Mouse (Mus musculus) stomach, embryonic 14.5 days (tissue): ENCODE results near the gene Ptrhd1. TPM values are rescaled to one million over a fixed set of nuclear protein-coding genes. Genes with fewer than 3 reads are reported as not detected.
A peak's percentile ranks its signal among the peaks of the same experiment; 100 is the strongest.

ENCODE experiments used
- ATAC-seq: fragments of 200-750 bp; cut with Nextera tagmentation; 2 replicates; pipeline ENCODE4 v1.8.0; 2017; ENCODE audit warnings: low read depth, moderate TSS enrichment; ENCODE audit not compliant: insufficient number of reproducible peaks, insufficient read depth, low FRiP score
- H3K27ac ChIP-seq: fragments of 300-500 bp; sonication (generic); 2 replicates; pipeline ENCODE4 v1.5.1; 2014; ENCODE audit warnings: mild to moderate bottlenecking, low read length, moderate library complexity, mixed read lengths
- H3K27me3 ChIP-seq: fragments of 300-500 bp; sonication (generic); 2 replicates; pipeline ENCODE4 v1.6.1; 2014; ENCODE audit warnings: low read length, control low read depth, mixed read lengths; ENCODE audit not compliant: control insufficient read depth, insufficient read depth
- H3K36me3 ChIP-seq: fragments of 300-500 bp; sonication (generic); 2 replicates; pipeline ENCODE4 v1.6.1; 2014; ENCODE audit warnings: mild to moderate bottlenecking, control low read depth, low read length, moderate library complexity, mixed read lengths; ENCODE audit not compliant: control insufficient read depth, insufficient read depth
- H3K4me1 ChIP-seq: fragments of 300-500 bp; sonication (generic); 2 replicates; pipeline ENCODE4 v1.6.1; 2014; ENCODE audit warnings: low read length, control low read depth, mixed read lengths; ENCODE audit not compliant: control insufficient read depth, insufficient read depth
- H3K4me2 ChIP-seq: fragments of 300-500 bp; sonication (generic); replicated peaks from 2 replicates; pipeline ENCODE4 v1.6.1; 2014; ENCODE audit warnings: low read depth, low read length, control low read depth
- H3K4me3 ChIP-seq: fragments of 300-500 bp; sonication (generic); 2 replicates; pipeline ENCODE4 v1.5.1; 2014; ENCODE audit warnings: low read depth, low read length, control low read depth
- H3K9ac ChIP-seq: fragments of 300-500 bp; sonication (generic); replicated peaks from 2 replicates; pipeline ENCODE4 v1.6.1; 2014; ENCODE audit warnings: low read depth, mild to moderate bottlenecking, control low read depth, low read length, moderate library complexity, mixed read lengths
- H3K9me3 ChIP-seq: fragments of 300-500 bp; sonication (generic); 2 replicates; pipeline ENCODE4 v1.6.1; 2016; ENCODE audit warnings: low read depth, low read length, control low read depth; ENCODE audit not compliant: control insufficient read depth
- WGBS: fragments of 180-500 bp; shearing (Covaris S2); extraction: QIAGEN DNeasy Blood & Tissue Kit; methylation state at CpG from one replicate; pipeline ENCODE4 v1.1.7; 2014; 5-methylcytosine and 5-hydroxymethylcytosine counted together
- polyA plus RNA-seq: library from polyadenylated mRNA; unstranded; fragments of >200 nt; fragmentation: Nextera tagmentation; extraction: Ambion mirVana; gene quantifications from 2 replicates; pipeline ENCODE4 v1.2.1, GENCODE M21; 2014

Ptrhd1 gene
- polyA plus RNA-seq, 1 experiment from 2014 or later: 5.7 TPM

GRCm38 (mm10) chr12:4198702-4199101 is 35.1 kb upstream of the Ptrhd1 start:
- H3K27ac ChIP-seq: no peak overlapping the region

GRCm38 (mm10) chr12:4199271-4199670 is 34.6 kb upstream of the Ptrhd1 start:
- ATAC-seq: no peak
- Histone ChIP-seq H3K4me1 (no peaks in the 10 kb centered on the region), H3K36me3 (peaks cover 17% of the 10 kb centered on the region)

More at GRCm38 (mm10) chr12:4198702-4199101, 35.1 kb upstream of the Ptrhd1 start:
- Histone ChIP-seq H3K9ac (no peak overlapping the region), H3K27me3 (no peaks in the 10 kb centered on the region), H3K9me3 (no peaks in the 10 kb centered on the region), H3K4me2 (no peak overlapping the region), H3K4me1 (no peaks in the 10 kb centered on the region), H3K4me3 (no peak overlapping the region), H3K36me3 (peaks cover 17% of the 10 kb centered on the region)
- 81% methylated on average over 4 of the region's 4 CpGs for WGBS
- no peak for ATAC-seq

GRCm38 (mm10) chr12:4201454-4202200 is 32.2 kb upstream of the Ptrhd1 start:
- Histone ChIP-seq H3K27me3 (no peaks in the 10 kb centered on the region), H3K36me3 (peaks cover 17% of the 10 kb centered on the region; the same call in 1 of the 2 replicates), H3K4me2 (no peak overlapping the region), H3K27ac (no peak overlapping the region), H3K9me3 (no peaks in the 10 kb centered on the region), H3K9ac (no peak overlapping the region), H3K4me3 (no peak overlapping the region), H3K4me1 (no peaks in the 10 kb centered on the region)
- WGBS: 91% methylated on average over 13 of the region's 13 CpGs
- ATAC-seq: no peak

More at GRCm38 (mm10) chr12:4199271-4199670, 34.6 kb upstream of the Ptrhd1 start:
- Histone ChIP-seq H3K9ac (no peak overlapping the region), H3K27me3 (no peaks in the 10 kb centered on the region), H3K9me3 (no peaks in the 10 kb centered on the region), H3K4me3 (no peak overlapping the region), H3K27ac (no peak overlapping the region), H3K4me2 (no peak overlapping the region)
- WGBS: 92% methylated on average over 11 of the region's 11 CpGs

- Histone ChIP-seq H3K4me1 (no peaks in the 10 kb centered on the region), H3K4me2 (no peak overlapping the region), H3K9ac (no peak overlapping the region), H3K36me3 (peaks cover 19% of the 10 kb centered on the region), H3K9me3 (no peaks in the 10 kb centered on the region), H3K4me3 (no peak overlapping the region), H3K27me3 (no peaks in the 10 kb centered on the region), H3K27ac (no peak overlapping the region)
- 89% methylated on average over 4 of the region's 4 CpGs for WGBS
- ATAC-seq: no peak
Observed at GRCm38 (mm10) chr12:4202206-4202605, 31.6 kb upstream of the Ptrhd1 start.

GRCm38 (mm10) chr12:4206106-4206505 is 27.7 kb upstream of the Ptrhd1 start:
- peaks cover 29% of the 10 kb centered on the region for H3K36me3 ChIP-seq

GRCm38 (mm10) chr12:4208405-4209133 is 25.3 kb upstream of the Ptrhd1 start:
- Histone ChIP-seq H3K4me2 (no peak overlapping the region), H3K4me3 (no peak overlapping the region), H3K36me3 (peaks cover 41% of the 10 kb centered on the region), H3K9ac (no peak overlapping the region), H3K27me3 (no peaks in the 10 kb centered on the region), H3K4me1 (no peaks in the 10 kb centered on the region), H3K27ac (no peak overlapping the region), H3K9me3 (no peaks in the 10 kb centered on the region)
- WGBS: 84% methylated on average over 15 of the region's 15 CpGs
- ATAC-seq: 0 out of 2 replicates have a peak, but pooled peaks have one; percentile 30

More at GRCm38 (mm10) chr12:4206106-4206505, 27.7 kb upstream of the Ptrhd1 start:
- ATAC-seq: no peak
- Histone ChIP-seq H3K27me3 (no peaks in the 10 kb centered on the region), H3K4me3 (no peak overlapping the region), H3K9ac (no peak overlapping the region), H3K4me1 (no peaks in the 10 kb centered on the region), H3K27ac (no peak overlapping the region), H3K9me3 (no peaks in the 10 kb centered on the region), H3K4me2 (no peak overlapping the region)
- 94% methylated on average over 11 of the region's 11 CpGs for WGBS

- H3K9ac ChIP-seq: no peak overlapping the region
- no peaks in the 10 kb centered on the region for H3K27me3 ChIP-seq
- H3K9me3 ChIP-seq: no peaks in the 10 kb centered on the region
- H3K4me2 ChIP-seq: no peak overlapping the region
- peaks cover 44% of the 10 kb centered on the region for H3K36me3 ChIP-seq
- H3K4me3 ChIP-seq: no peak overlapping the region
- no peaks in the 10 kb centered on the region for H3K4me1 ChIP-seq
- no peak overlapping the region for H3K27ac ChIP-seq
- no peak for ATAC-seq
- 97% methylated on average over 9 of the region's 9 CpGs for WGBS
Observed at GRCm38 (mm10) chr12:4209196-4209595, 24.6 kb upstream of the Ptrhd1 start.

- 84% methylated on average over 9 of the region's 9 CpGs for WGBS
- Histone ChIP-seq H3K4me2 (no peak overlapping the region), H3K36me3 (peaks cover 54% of the 10 kb centered on the region), H3K27me3 (no peaks in the 10 kb centered on the region), H3K4me1 (no peaks in the 10 kb centered on the region), H3K4me3 (no peak overlapping the region), H3K9ac (no peak overlapping the region), H3K27ac (no peak overlapping the region), H3K9me3 (no peaks in the 10 kb centered on the region)
- ATAC-seq: no peak
Observed at GRCm38 (mm10) chr12:4211174-4211573, 22.7 kb upstream of the Ptrhd1 start.
